Mouse (Mus musculus) thymus, adult 2 months (tissue): ENCODE measurements around the gene Gli1.

ENCODE experiments used
- CTCF ChIP-seq: fragments of 200-500 bp; IDR thresholded peaks from 2 replicates; pipeline ENCODE4 v1.5.1; 2012; ENCODE audit warnings: mild to moderate bottlenecking, control low read depth, low read length, moderate library complexity, borderline replicate concordance; ENCODE audit not compliant: control insufficient read depth, poor library complexity, insufficient read depth; ENCODE audit errors: extremely low read depth
- POLR2A ChIP-seq: fragments of 200-500 bp; IDR thresholded peaks from 2 replicates; pipeline ENCODE4 v1.6.1; 2012; ENCODE audit warnings: mild to moderate bottlenecking, low read length, control low read depth, moderate library complexity; ENCODE audit not compliant: control insufficient read depth, poor library complexity, insufficient read depth; ENCODE audit errors: extremely low read depth

- no peak for TF ChIP-seq CTCF
- no peak for TF ChIP-seq POLR2A
Observed at GRCm38 (mm10) chr10:127322178-127322577, 19.6 kb downstream of the Gli1 start.
